Mouse (Mus musculus) lung, postnatal 36 days (tissue): ENCODE measurements at regions not wholly inside any gene's neighbourhood (a gene's known extent, or its start where the extent isn't known, plus 50 kb on each side); places are given as distances from the start of the nearest gene placed in this dataset.

ENCODE experiments used
- DNase-seq: peaks from one replicate; pipeline ENCODE4 v3.0.0; 2022; ENCODE audit warnings: mixed read lengths

GRCm38 (mm10) chr5:141138771-141139360, 102.4 kb upstream of the Sdk1 start:
- DNase-seq: no peak

- no peak for DNase-seq
Measured at GRCm38 (mm10) chr5:141139361-141139912, 101.9 kb upstream of the Sdk1 start.

- no peak for DNase-seq
Measured at GRCm38 (mm10) chr5:141160391-141160790, 80.9 kb upstream of the Sdk1 start.

- DNase-seq: no peak
Measured at GRCm38 (mm10) chr5:141160956-141161355, 80.3 kb upstream of the Sdk1 start.

- no peak for DNase-seq
Measured at GRCm38 (mm10) chr5:141182442-141182841, 58.8 kb upstream of the Sdk1 start.

GRCm38 (mm10) chr5:141189033-141189432, 52.3 kb upstream of the Sdk1 start:
- DNase-seq: no peak
